Mouse (Mus musculus) lung, adult 2 months (tissue): Measurements from ENCODE around the gene Etaa1. TPM values are rescaled to one million over a fixed set of nuclear protein-coding genes. Genes with fewer than 3 reads are reported as not detected.

Source experiments
- DNase-seq: peaks from one replicate; pipeline ENCODE4 v3.0.0; 2022
- H3K4me1 ChIP-seq: fragments of 200-500 bp; 2 replicates; pipeline ENCODE4 v1.6.1; 2011; ENCODE audit warnings: low read length; ENCODE audit not compliant: control insufficient read depth, insufficient read depth
- H3K4me3 ChIP-seq: fragments of 200-500 bp; replicated peaks from 2 replicates; pipeline ENCODE3; 2011; ENCODE audit warnings: low read depth, mild to moderate bottlenecking, control low read depth, low read length; ENCODE audit errors: extremely low read depth
- CTCF ChIP-seq: fragments of 200-500 bp; IDR thresholded peaks from 2 replicates; pipeline ENCODE4 v1.5.1; 2011; ENCODE audit warnings: mild to moderate bottlenecking, low read length, control low read depth; ENCODE audit not compliant: insufficient read depth
- POLR2A ChIP-seq: fragments of 200-500 bp; IDR thresholded peaks from 2 replicates; pipeline ENCODE4 v1.6.1; 2011; ENCODE audit warnings: low read depth, mild to moderate bottlenecking, control low read depth, low read length, borderline replicate concordance; ENCODE audit errors: extremely low read depth
- WGBS: fragments of 180-500 bp; shearing (Covaris S2); methylation state at CpG from one replicate; pipeline ENCODE4 v1.1.7; 2018; 5-methylcytosine and 5-hydroxymethylcytosine counted together
- polyA plus RNA-seq: library from polyadenylated mRNA; depleted of rRNA; stranded (reverse); fragments of >200 nt; gene quantifications from 2 replicates; pipeline ENCODE4 v1.2.3, GENCODE M21; 2012; rRNA removed

Etaa1 gene
- 1.2 TPM in 2 replicates for polyA plus RNA-seq

DNA sequence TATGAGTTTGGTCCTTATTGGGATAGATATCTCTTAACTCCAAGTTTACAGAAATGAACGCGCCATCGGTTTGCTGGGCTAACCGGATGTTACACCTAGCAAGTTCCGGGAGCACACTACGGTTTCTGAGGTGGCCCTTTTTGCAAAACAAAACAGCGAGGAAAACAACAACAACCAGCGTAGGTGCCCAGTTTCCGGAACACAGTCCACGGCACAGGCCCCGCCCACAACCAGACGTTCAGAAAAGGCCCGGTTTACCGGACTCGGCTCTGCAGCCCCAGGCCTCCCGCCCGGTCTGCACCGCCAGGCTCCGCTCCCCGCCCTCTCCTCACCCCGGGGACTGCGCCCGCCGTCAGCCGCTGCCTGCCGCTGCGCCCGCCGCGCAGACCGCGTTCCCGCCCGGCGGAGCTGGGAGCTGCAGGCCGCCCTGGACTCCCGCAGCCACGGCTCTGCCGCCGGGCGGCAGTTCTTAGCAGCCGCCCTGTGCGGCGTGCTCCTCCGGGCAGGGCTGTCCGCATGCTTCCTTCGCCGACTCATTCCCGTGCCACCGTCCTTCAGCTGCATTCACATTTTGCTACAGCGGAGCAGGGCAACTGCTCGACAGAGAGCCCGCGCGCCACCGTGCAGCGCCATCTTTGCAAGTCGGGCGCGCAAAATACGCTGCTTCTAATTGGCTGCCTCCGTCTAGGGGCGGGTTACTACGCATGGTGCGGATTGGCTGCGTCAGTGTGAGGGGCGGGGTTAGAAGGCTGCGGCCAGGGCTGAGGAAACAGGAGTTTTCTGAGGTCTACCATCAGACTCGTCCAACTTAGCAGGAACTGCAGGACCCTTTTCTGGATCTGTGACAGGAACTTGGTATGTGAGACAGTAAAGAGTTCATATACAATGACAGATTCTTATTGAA is at the start of gene Etaa1:
TSS of gene Etaa1 (minus strand) at position 645 of the 904 bp plus-strand sequence.
- Histone ChIP-seq H3K4me1 (no peaks in the 10 kb centered on the region; the same call in 1 of the 2 replicates), H3K4me3 (peak within 1 kb of the TSS; percentile 95)
- peak; percentile 94 for DNase-seq
- under 1% methylated on average over 65 of the region's 69 CpGs for WGBS
- TF ChIP-seq CTCF (no peak), POLR2A (peak; percentile 68; the same call in 1 of the 2 replicates)

DNA sequence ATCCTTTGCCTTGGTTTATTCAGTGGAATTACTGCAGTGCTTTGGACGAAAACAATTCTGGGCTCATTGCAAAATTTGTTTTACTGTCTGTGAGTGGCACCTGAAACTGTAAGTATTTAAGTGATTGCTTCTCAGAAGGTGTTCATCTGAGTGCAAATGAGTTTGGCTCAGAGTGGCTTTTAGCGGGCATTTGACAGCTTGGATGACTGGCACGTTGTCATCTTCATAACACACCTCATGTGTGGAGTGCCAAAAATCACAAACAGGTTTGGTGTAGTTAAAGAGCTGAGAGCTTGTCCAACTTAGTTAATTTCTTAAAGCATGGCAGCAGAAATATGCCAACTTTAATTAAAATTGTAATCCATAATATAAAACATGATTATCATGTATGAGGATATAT is 40.5 kb upstream of the Etaa1 start:
- TF ChIP-seq CTCF: no peak
- no peak for TF ChIP-seq POLR2A
- WGBS: 85% methylated on average over 3 of the region's 3 CpGs
- no peak for DNase-seq
- H3K4me1 ChIP-seq: no peaks in the 10 kb centered on the region
- H3K4me3 ChIP-seq: no peak overlapping the region

DNA sequence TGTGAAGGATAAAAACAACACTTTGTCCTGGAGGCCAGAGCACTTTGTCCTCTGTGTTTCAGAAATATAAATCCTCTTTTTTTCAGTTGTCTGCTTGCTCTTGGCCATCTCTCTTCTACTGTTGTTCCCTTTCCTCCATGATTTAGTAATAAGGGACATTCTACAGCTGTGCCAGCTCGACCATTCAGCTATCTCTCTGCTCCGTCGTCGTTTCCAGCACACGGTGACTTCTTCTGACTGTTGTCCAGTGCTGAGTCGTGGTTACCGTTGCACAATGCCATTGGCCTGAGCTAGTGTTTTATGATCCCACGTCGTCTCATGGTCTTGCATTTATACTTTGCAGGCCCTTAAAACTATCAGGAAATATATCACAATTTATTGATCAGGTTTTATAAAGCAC is 38.6 kb upstream of the Etaa1 start:
- whole genome bisulfite sequencing: 71% methylated on average over 9 of the region's 9 CpGs
- Histone ChIP-seq H3K4me1 (no peaks in the 10 kb centered on the region), H3K4me3 (no peak overlapping the region)
- TF ChIP-seq CTCF (no peak), POLR2A (no peak)
- no peak for DNase-seq

DNA sequence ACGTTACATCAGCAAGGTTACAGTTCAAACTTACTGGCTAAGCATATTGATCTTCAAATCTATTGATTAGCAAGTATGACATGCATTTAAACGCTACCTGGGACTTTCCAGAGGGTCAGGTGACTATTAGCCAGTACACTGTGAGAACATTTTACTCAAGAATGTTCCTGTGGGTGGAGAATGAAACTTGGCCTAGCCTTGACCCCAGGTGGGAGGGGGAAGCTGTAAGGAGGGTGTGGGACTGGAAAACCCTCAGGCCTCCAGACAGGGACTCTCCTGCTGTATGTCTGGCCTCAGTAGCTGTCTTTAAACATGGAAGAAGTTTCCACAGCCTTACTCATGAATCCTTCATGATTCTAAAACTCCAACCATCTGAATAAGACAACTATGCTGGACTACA is 29.7 kb upstream of the Etaa1 start:
- H3K4me1 ChIP-seq: no peaks in the 10 kb centered on the region
- no peak for DNase-seq
- WGBS: 86% methylated on average over 2 of the region's 2 CpGs
- no peak overlapping the region for H3K4me3 ChIP-seq
- no peak for TF ChIP-seq CTCF
- no peak for TF ChIP-seq POLR2A

DNA sequence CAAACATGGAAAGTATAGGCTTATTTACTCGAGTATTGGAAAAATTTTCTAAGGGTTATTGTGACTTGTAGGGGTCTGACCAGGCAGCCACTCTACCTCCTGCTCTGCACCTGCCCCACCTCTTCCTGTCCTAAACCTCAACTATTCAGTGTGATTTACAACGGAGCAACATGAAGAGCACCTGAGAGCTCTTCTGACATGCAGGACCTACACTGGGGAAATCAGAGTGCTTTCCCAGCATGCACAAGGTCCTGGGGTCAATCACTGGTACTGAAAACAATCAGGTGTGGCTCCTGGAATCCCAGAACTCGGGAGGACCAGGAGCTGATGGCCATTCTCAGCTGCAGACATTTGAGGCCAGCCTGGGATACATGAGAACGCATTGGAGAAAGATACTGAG is 27.6 kb upstream of the Etaa1 start:
- Histone ChIP-seq H3K4me3 (no peak overlapping the region), H3K4me1 (no peaks in the 10 kb centered on the region)
- WGBS: 49% methylated on average over 4 of the region's 4 CpGs
- no peak for TF ChIP-seq POLR2A
- TF ChIP-seq CTCF: no peak
- DNase-seq: no peak

DNA sequence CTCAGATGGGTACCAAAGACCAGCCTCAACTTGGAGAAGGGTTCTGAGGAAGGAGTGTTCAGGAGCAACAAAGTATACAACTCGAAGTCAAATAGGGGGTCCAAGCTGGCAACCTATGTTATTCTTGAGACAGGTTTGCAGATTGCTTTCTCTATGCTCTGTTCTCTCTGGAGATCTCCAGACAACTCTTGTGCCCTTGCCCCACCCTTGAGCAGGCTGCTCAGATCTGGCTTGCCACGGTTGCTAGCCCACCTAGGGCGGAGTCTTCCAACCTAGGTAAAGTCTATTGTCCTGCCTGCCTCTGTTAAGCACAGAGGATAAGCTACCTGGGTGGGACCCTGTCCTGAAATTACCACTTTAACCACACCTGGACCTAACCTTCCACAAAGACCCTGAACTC is 21.9 kb upstream of the Etaa1 start:
- no peak overlapping the region for H3K4me3 ChIP-seq
- TF ChIP-seq POLR2A: no peak
- TF ChIP-seq CTCF: no peak
- H3K4me1 ChIP-seq: no peaks in the 10 kb centered on the region
- 73% methylated on average over 3 of the region's 3 CpGs for WGBS
- DNase-seq: no peak

DNA sequence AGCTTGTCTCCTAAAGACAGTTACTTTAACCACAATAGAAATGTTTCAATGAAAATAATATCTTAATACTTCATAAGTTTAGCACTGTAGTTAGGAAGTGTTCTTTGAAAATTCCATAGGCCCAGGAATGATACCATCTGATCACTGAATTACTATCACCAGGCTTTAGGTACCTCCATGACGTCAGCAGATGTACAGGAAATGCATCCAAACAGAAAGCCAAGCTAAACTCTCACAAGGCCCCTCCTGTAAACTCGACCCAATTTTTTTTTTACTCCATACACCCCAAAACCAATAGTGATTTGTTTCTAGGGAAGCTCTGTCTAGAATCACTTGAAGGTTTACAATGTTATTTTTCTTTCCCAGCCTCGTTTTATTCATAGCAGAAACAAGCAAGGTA is 884 bp downstream of the Etaa1 start:
- no peak for DNase-seq
- Histone ChIP-seq H3K4me1 (no peaks in the 10 kb centered on the region; the same call in 1 of the 2 replicates), H3K4me3 (peak overlapping the region; percentile 95)
- WGBS: 0% methylated on average over 3 of the region's 3 CpGs
- TF ChIP-seq CTCF (no peak), POLR2A (no peak)

DNA sequence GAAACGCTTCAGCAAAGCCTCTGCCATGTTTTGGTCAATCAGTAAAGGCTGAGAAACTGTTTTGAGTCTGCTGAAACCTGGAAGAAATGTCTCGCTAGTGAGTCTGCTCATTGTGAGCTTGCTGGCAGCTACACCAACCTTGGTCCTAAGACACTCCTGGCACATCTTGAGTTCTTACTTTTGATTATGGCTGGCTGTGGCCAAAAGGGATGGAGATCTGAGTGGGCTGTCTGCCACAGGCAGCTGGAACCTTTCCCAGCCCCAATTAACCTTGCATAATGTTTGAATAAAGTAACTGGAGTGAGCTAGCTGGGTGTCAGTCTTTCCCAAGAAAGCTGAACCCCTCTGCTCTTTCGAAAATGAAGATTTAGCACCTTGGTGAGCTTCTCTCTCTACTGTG is 2.3 kb downstream of the Etaa1 start:
- no peak for DNase-seq
- 78% methylated on average over 3 of the region's 3 CpGs for WGBS
- no peak overlapping the region for H3K4me3 ChIP-seq
- TF ChIP-seq CTCF: no peak
- no peak for TF ChIP-seq POLR2A
- H3K4me1 ChIP-seq: no peaks in the 10 kb centered on the region; the same call in 1 of the 2 replicates

DNA sequence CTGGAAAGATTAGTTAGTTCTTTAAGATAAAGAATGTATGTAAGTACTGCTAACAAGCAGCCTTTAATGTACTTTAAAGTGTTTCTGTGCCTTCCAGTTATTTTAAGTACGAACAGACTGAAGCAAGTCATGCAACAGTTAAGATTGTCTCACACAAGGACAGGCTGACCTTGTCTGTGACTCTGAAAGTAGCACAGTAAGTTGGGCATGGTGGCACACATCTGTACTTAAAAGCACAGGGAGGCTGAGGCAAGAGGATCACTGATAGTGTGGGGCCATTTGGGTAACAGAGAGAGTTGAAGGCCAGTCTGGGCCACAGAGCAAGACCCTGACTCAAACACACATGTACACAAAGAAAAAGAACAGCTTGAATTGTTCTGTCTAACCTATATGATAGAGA is 14.5 kb downstream of the Etaa1 start:
- 69% methylated on average over 1 of the region's 1 CpGs for WGBS
- TF ChIP-seq POLR2A (no peak), CTCF (no peak)
- Histone ChIP-seq H3K4me3 (no peak overlapping the region), H3K4me1 (no peaks in the 10 kb centered on the region)
- no peak for DNase-seq

DNA sequence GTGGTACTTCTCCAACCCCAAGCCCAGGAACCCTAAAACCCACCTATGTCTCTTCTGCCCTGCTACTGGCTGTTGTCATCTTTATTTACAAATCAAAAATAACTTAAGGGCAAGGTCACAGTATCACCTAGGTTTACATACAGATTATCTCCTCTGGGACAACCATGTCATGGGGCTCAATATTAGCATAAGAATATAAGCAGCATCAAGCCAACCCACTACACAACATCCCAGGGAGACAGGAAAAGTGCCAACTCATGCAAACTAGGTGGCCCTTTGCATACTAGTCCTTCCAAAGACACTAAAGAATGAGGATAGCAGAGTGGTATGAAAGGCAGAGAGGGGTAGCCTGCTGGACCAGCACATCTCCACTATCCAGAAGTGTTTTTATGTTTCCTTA is 15.7 kb downstream of the Etaa1 start:
- Histone ChIP-seq H3K4me1 (no peaks in the 10 kb centered on the region), H3K4me3 (no peak overlapping the region)
- no peak for TF ChIP-seq POLR2A
- no peak for DNase-seq
